ENCODE assay signal across 21 mouse cellular contexts in the genomic region with DNA sequence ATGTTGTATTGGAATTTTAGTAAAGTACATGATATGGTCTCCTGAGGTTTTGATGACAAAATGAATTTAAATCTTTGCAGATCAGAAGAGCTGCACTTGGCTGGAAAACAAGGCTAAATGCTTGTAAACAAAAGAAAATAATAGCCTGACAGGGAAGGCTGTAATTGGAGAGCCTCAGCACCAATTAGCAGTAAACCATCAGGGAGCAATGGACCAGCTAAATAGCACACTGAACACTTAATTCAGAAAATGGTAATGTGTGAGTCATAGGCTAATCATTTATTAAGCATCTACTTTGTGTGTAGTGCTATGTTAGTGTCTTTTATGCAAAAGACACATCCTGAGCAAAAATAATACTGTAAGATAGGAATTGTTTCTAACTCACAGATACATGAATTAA.
DNase-seq lines count a peak whose midpoint lies in the region; ATAC-seq and TF ChIP-seq lines count a peak whose summit lies in the region.
"Had no signal": no experiment of that assay in that cellular context is flagged by ENCODE, and none has a peak within 500 bp of the region (broad histone marks: within the 10 kb centered on the region; RNA-seq: fewer than 3 reads in every experiment).

No protein-coding gene starts in this region.

- no peak for TF ChIP-seq CTCF in midbrain, postnatal 0 days (IDR thresholded peaks at IDR 0.05)
- no peak for TF ChIP-seq CTCF in hindbrain, postnatal 0 days (IDR thresholded peaks at IDR 0.05; ENCODE audit: low read depth)

- H3K27me3 ChIP-seq in forebrain, embryonic 11.5 days (ENCODE audit: control insufficient read depth, insufficient read depth, low read length), result no peaks in the 10 kb centered on the region
- no peaks in the 10 kb centered on the region for H3K27me3 ChIP-seq in forebrain, embryonic 10.5 days (ENCODE audit: poor library complexity, severe bottlenecking)
- H3K27me3 ChIP-seq in midbrain, postnatal 0 days (ENCODE audit: insufficient read depth, low read length), result no peaks in the 10 kb centered on the region
- H3K27me3 ChIP-seq in midbrain, embryonic 15.5 days (replicated peaks), result no peaks in the 10 kb centered on the region
- no peaks in the 10 kb centered on the region for H3K27me3 ChIP-seq in hindbrain, postnatal 0 days (ENCODE audit: insufficient read depth, low read length)
- H3K27me3 ChIP-seq: liver, embryonic 15.5 days; stomach, embryonic 15.5 days had no signal

- H3K36me3 ChIP-seq in forebrain, embryonic 11.5 days (ENCODE audit: control insufficient read depth, insufficient read depth, low read length), result no peaks in the 10 kb centered on the region
- no peaks in the 10 kb centered on the region for H3K36me3 ChIP-seq in forebrain, embryonic 10.5 days (replicated peaks)
- no peaks in the 10 kb centered on the region for H3K36me3 ChIP-seq in midbrain, postnatal 0 days (ENCODE audit: insufficient read depth, low read length)
- no peaks in the 10 kb centered on the region for H3K36me3 ChIP-seq in midbrain, embryonic 15.5 days (replicated peaks)
- no peaks in the 10 kb centered on the region for H3K36me3 ChIP-seq in hindbrain, postnatal 0 days (ENCODE audit: insufficient read depth, low read length)
- H3K36me3 ChIP-seq: G1E; heart, embryonic 13.5 days; liver, embryonic 15.5 days; midbrain, embryonic 10.5 days; stomach, embryonic 15.5 days had no signal

- H3K27ac ChIP-seq in forebrain, embryonic 11.5 days (ENCODE audit: low read depth, low read length), result no peak overlapping the region
- H3K27ac ChIP-seq in forebrain, embryonic 10.5 days, result no peak overlapping the region
- no peak overlapping the region for H3K27ac ChIP-seq in midbrain, postnatal 0 days (ENCODE audit: low read depth, low read length)
- H3K27ac ChIP-seq in midbrain, embryonic 15.5 days, result no peak overlapping the region
- H3K27ac ChIP-seq in hindbrain, postnatal 0 days, result no peak overlapping the region
- H3K27ac ChIP-seq: heart, embryonic 13.5 days; liver, embryonic 15.5 days; macrophage; midbrain, embryonic 10.5 days; stomach, embryonic 15.5 days had no signal

- peak; percentile 94 for ATAC-seq in forebrain, embryonic 11.5 days (replicated peaks; ENCODE audit: low FRiP score)
- no peak for ATAC-seq in midbrain, postnatal 0 days (ENCODE audit: low FRiP score)
- no peak for ATAC-seq in midbrain, embryonic 15.5 days (replicated peaks)
- ATAC-seq in hindbrain, postnatal 0 days, result no peak

- no peaks in the 10 kb centered on the region for H3K9me3 ChIP-seq in forebrain, embryonic 11.5 days (ENCODE audit: control insufficient read depth, low read length)
- H3K9me3 ChIP-seq in forebrain, embryonic 10.5 days, result no peaks in the 10 kb centered on the region
- H3K9me3 ChIP-seq in midbrain, postnatal 0 days (ENCODE audit: low read length), result no peaks in the 10 kb centered on the region
- H3K9me3 ChIP-seq in midbrain, embryonic 15.5 days, result no peaks in the 10 kb centered on the region
- no peaks in the 10 kb centered on the region for H3K9me3 ChIP-seq in hindbrain, postnatal 0 days (ENCODE audit: low read length)
- H3K9me3 ChIP-seq: G1E; liver, embryonic 15.5 days; midbrain, embryonic 10.5 days; stomach, embryonic 15.5 days had no signal

- no peak for DNase-seq in forebrain, embryonic 11.5 days (ENCODE audit: low spot score)
- no peak for DNase-seq in forebrain, embryonic 10.5 days (ENCODE audit: extremely low spot score, low spot score)
- peak; percentile 21 for DNase-seq in midbrain, postnatal 0 days (ENCODE audit: low spot score)
- DNase-seq in hindbrain, postnatal 0 days (ENCODE audit: low spot score), result peak; percentile 20
- peak; percentile 8 for DNase-seq in telencephalon, adult 2 months (ENCODE audit: low read depth, low spot score)
- DNase-seq in layer of hippocampus, adult 11-12 months (ENCODE audit: low spot score), result no peak
- DNase-seq in adrenal gland, postnatal 36 days, result no peak
- DNase-seq: adrenal gland, postnatal 25 days; cerebellum, adult 2 months; cerebellum, postnatal 36 days; gastrocnemius, postnatal 10 days; heart, adult 11 months; kidney, adult 9 months; thymus, adult 2 months had no signal

- no peak overlapping the region for H3K4me3 ChIP-seq in forebrain, embryonic 11.5 days (ENCODE audit: low read depth, low read length)
- H3K4me3 ChIP-seq in forebrain, embryonic 10.5 days, result no peak overlapping the region
- H3K4me3 ChIP-seq in midbrain, postnatal 0 days (ENCODE audit: low read depth, low read length), result no peak overlapping the region
- no peak overlapping the region for H3K4me3 ChIP-seq in midbrain, embryonic 15.5 days
- H3K4me3 ChIP-seq in hindbrain, postnatal 0 days (ENCODE audit: low read length), result no peak overlapping the region
- H3K4me3 ChIP-seq: heart, embryonic 13.5 days; liver, embryonic 15.5 days; midbrain, embryonic 10.5 days; stomach, embryonic 15.5 days had no signal

- H3K9ac ChIP-seq in forebrain, embryonic 11.5 days (ENCODE audit: low read length), result no peak overlapping the region
- no peak overlapping the region for H3K9ac ChIP-seq in midbrain, postnatal 0 days (replicated peaks; ENCODE audit: low read length, poor library complexity, severe bottlenecking)
- no peak overlapping the region for H3K9ac ChIP-seq in midbrain, embryonic 15.5 days
- no peak overlapping the region for H3K9ac ChIP-seq in hindbrain, postnatal 0 days (replicated peaks; ENCODE audit: low read length)
- H3K9ac ChIP-seq: heart, embryonic 13.5 days; liver, embryonic 15.5 days; stomach, embryonic 15.5 days had no signal

- no peak overlapping the region for H3K4me2 ChIP-seq in forebrain, embryonic 11.5 days (ENCODE audit: low read depth, low read length, severe bottlenecking)
- no peak overlapping the region for H3K4me2 ChIP-seq in midbrain, postnatal 0 days (ENCODE audit: low read depth, low read length, poor library complexity, severe bottlenecking)
- H3K4me2 ChIP-seq in midbrain, embryonic 15.5 days, result no peak overlapping the region
- H3K4me2 ChIP-seq in hindbrain, postnatal 0 days (ENCODE audit: low read depth, low read length), result no peak overlapping the region
- H3K4me2 ChIP-seq: heart, embryonic 13.5 days; liver, embryonic 15.5 days; stomach, embryonic 15.5 days had no signal

- no peaks in the 10 kb centered on the region for H3K4me1 ChIP-seq in forebrain, embryonic 11.5 days (replicated peaks; ENCODE audit: control insufficient read depth, insufficient read depth, low read length)
- H3K4me1 ChIP-seq in forebrain, embryonic 10.5 days, result peaks cover 13% of the 10 kb centered on the region
- H3K4me1 ChIP-seq in midbrain, postnatal 0 days (ENCODE audit: insufficient read depth, low read length), result no peaks in the 10 kb centered on the region
- H3K4me1 ChIP-seq in midbrain, embryonic 15.5 days, result no peaks in the 10 kb centered on the region
- no peaks in the 10 kb centered on the region for H3K4me1 ChIP-seq in hindbrain, postnatal 0 days (ENCODE audit: insufficient read depth, low read length)
- H3K4me1 ChIP-seq: heart, embryonic 13.5 days; liver, embryonic 15.5 days; midbrain, embryonic 10.5 days; stomach, embryonic 15.5 days had no signal

Comparison
In these comparisons a context has a peak if more than half of its experiments do, and no peak if none do; other contexts are left out.
1. DNase-seq: peak in midbrain, postnatal 0 days (single experiment), hindbrain, postnatal 0 days (single experiment) and telencephalon, adult 2 months (single experiment); none in forebrain, embryonic 11.5 days (single experiment), forebrain, embryonic 10.5 days (single experiment), layer of hippocampus, adult 11-12 months (single experiment) and adrenal gland, postnatal 36 days (0 of 2).